Mouse (Mus musculus): ENCODE measurements around the gene Gart.

DNA sequence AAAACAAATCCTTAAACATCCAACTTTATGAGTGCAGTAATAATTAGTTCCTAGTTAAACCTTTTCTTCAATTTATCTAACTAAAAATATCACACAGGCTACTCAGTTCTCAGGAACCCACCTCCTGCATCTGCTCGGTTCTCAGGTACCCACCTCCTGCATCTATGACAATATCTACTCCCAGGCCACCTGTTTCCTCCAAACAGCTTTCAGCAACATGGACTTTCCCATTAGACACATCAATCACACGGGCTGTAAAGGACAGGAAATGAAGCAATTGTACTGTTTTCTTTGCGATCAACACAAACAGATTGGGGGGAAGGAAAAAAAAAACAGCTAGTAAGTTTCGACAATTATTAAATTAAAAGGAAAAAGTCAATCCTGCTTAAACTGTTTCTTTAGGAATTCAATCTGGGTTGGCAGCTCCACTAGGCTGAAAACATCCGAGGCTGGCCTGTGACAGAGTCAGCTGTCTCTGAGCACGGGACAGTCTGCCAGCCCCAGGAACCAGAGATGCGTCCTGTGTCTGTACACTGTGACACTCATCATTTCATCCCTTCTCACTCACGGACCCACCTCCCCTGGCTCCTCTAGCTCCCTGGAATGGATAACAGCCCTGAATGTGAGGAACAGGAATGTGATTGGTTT lies 48.5 kb upstream of the Gart start:
- TF ChIP-seq POLR2A (IDR thresholded peaks at IDR 0.05; ENCODE audit: control insufficient read depth, low read depth, low read length) (no peak), CTCF (IDR thresholded peaks at IDR 0.05; ENCODE audit: control insufficient read depth, insufficient read depth, insufficient replicate concordance, low read depth, low read length) (no peak)

Measured in testis, adult 2 months (tissue).